Mouse (Mus musculus) forebrain, embryonic 10.5 days (tissue): Measurements from ENCODE around the gene Sh3kbp1. TPM values are rescaled to one million over a fixed set of nuclear protein-coding genes. Genes with fewer than 3 reads are reported as not detected.
"Not testable (repeated sequence)": the region's sequence is repeated elsewhere in the genome, so short reads cannot be mapped to it uniquely, and the experiment has no call there.

Source experiments
- DNase-seq: peaks from one replicate; pipeline ENCODE4 v3.0.0-alpha.2; 2017; ENCODE audit warnings: low spot score; ENCODE audit errors: extremely low spot score
- H3K27ac ChIP-seq: fragments of 300-500 bp; sonication (generic); 2 replicates; pipeline ENCODE4 v1.5.1; 2016; ENCODE audit warnings: mild to moderate bottlenecking
- H3K27me3 ChIP-seq: fragments of 300-500 bp; sonication (generic); 2 replicates; pipeline ENCODE4 v1.6.1; 2016; ENCODE audit warnings: mild to moderate bottlenecking; ENCODE audit not compliant: poor library complexity, severe bottlenecking
- H3K36me3 ChIP-seq: fragments of 300-500 bp; sonication (generic); replicated peaks from 2 replicates; pipeline ENCODE4 v1.6.1; 2016; ENCODE audit warnings: mild to moderate bottlenecking, moderate library complexity
- H3K4me1 ChIP-seq: fragments of 300-500 bp; sonication (generic); 2 replicates; pipeline ENCODE4 v1.6.1; 2016
- H3K4me3 ChIP-seq: fragments of 300-500 bp; sonication (generic); 2 replicates; pipeline ENCODE4 v1.5.1; 2016; ENCODE audit warnings: mild to moderate bottlenecking, moderate library complexity
- H3K9me3 ChIP-seq: fragments of 300-500 bp; sonication (generic); 2 replicates; pipeline ENCODE4 v1.6.1; 2016; ENCODE audit warnings: mild to moderate bottlenecking, moderate library complexity
- WGBS: fragments of 180-500 bp; shearing (Covaris S2); methylation state at CpG from one replicate; pipeline ENCODE4 v1.1.7; 2016; 5-methylcytosine and 5-hydroxymethylcytosine counted together
- polyA plus RNA-seq: library from polyadenylated mRNA; unstranded; fragments of >200 nt; fragmentation: Nextera tagmentation; extraction: Ambion mirVana; gene quantifications from 2 replicates; pipeline ENCODE4 v1.2.1, GENCODE M21; 2016

Sh3kbp1 gene
- 16.5 and 17.8 TPM in 2 replicates for polyA plus RNA-seq

DNA sequence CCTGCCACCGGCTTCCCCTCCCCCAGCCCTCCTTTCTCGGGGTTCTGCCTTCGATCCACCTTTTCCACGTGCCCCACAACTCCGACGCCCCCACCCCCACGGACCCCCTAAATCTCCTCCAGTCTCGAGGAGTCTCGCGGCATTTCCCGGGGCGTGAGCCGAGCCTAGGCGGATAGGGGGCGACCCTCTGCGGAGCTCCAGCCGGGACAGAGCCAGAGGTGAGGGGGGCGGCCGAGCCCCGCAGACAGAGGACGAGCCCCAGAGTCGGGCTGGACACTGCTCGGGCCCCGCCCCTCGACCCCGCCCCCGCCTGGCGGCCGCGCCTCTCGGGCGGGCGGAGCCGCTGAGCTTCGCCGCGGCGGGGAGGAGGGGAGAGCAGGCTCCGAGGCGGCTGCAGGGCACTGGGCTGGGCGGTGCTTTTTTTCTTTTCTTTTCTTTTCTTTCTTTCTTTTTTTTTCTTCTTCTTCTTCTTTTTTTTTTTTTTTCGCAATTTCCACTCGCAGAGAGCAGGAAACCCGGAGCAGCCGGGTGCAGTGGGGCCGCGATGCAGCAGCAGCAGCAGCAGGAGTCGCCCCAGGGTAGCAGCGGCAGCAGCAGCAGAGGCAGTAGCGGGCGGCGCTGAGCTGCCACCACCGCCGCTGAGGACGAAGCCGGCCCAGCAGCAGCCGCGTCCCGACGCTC is at the start of gene Sh3kbp1:
Sh3kbp1 (plus strand) TSS at position 366 of the 681 bp plus-strand sequence.
- Histone ChIP-seq H3K9me3 (no peaks in the 10 kb centered on the region), H3K27me3 (peaks cover 95% of the 10 kb centered on the region), H3K36me3 (no peaks in the 10 kb centered on the region), H3K4me1 (peaks cover 12% of the 10 kb centered on the region), H3K4me3 (peak within 1 kb of the TSS; percentile 64), H3K27ac (peak within 1 kb of the TSS; percentile 76)
- WGBS, result 16% methylated on average over 57 of the region's 60 CpGs
- peak; percentile 43 for DNase-seq

DNA sequence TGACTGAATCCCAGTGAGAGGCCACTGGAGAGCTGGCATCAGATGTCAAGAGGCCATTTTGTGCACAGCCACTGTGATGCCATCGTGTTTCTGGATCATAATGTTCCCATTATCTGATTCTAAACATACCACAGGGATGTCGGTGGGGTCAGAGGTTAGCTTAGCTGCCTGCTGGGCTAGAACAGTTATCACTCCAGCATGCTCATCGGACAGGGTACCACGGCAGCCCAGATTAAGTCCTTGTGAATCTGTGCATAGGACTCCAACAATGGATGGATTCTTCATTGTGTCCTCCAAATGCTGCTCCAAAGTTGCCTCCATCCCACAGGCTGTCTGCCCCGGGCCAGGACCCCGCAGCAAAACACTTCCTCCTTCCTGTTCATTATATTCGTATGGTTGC is 42.3 kb upstream of the Sh3kbp1 start:
- H3K4me1 ChIP-seq, H3K9me3 ChIP-seq, DNase-seq, H3K4me3 ChIP-seq, H3K27ac ChIP-seq: not testable (repeated sequence)
- Histone ChIP-seq H3K36me3 (peaks cover 28% of the 10 kb centered on the region), H3K27me3 (peaks cover 18% of the 10 kb centered on the region)
- WGBS, result 78% methylated on average over 7 of the region's 7 CpGs

DNA sequence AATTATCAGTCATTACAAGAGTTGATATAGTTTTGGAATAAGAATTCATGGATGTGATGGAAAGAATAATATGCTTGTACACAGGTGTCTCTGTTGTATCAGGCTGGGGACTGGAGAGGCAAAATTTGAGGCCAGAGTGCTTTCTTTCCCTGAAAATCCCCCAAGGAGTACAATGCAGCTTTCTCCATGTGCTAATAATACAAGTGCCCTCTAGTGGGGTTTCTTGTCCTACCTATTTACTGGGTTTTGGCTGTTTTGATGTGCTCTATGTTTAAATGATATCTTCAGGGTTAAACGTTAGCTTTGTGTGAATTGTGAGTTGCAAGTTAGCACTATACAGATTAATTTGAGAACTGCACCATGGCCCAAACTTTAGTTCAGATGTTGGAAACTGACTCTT is 35.4 kb upstream of the Sh3kbp1 start:
- H3K4me3 ChIP-seq, result no peak overlapping the region
- no peak overlapping the region for H3K27ac ChIP-seq
- no peak for DNase-seq
- H3K27me3 ChIP-seq, result peaks cover 51% of the 10 kb centered on the region
- H3K9me3 ChIP-seq, result no peaks in the 10 kb centered on the region
- WGBS, result 74% methylated on average over 1 of the region's 1 CpGs
- peaks cover 15% of the 10 kb centered on the region for H3K36me3 ChIP-seq
- no peaks in the 10 kb centered on the region for H3K4me1 ChIP-seq

- H3K9me3 ChIP-seq, result no peaks in the 10 kb centered on the region
- DNase-seq, result no peak
- H3K27ac ChIP-seq, result no peak overlapping the region
- H3K4me1 ChIP-seq, result no peaks in the 10 kb centered on the region
- peaks cover 55% of the 10 kb centered on the region for H3K27me3 ChIP-seq
- 81% methylated on average over 1 of the region's 1 CpGs for WGBS
- H3K36me3 ChIP-seq, result no peaks in the 10 kb centered on the region
- no peak overlapping the region for H3K4me3 ChIP-seq
These were observed 29.6 kb upstream of the Sh3kbp1 start for GRCm38 (mm10) chrX:159597502-159597901.

- Histone ChIP-seq H3K27ac (no peak overlapping the region), H3K9me3 (no peaks in the 10 kb centered on the region), H3K27me3 (peaks cover 57% of the 10 kb centered on the region), H3K4me3 (no peak overlapping the region), H3K36me3 (no peaks in the 10 kb centered on the region), H3K4me1 (no peaks in the 10 kb centered on the region)
- DNase-seq, result no peak
- WGBS, result 78% methylated on average over 2 of the region's 2 CpGs
These were observed 22.2 kb upstream of the Sh3kbp1 start for GRCm38 (mm10) chrX:159604832-159605231.

DNA sequence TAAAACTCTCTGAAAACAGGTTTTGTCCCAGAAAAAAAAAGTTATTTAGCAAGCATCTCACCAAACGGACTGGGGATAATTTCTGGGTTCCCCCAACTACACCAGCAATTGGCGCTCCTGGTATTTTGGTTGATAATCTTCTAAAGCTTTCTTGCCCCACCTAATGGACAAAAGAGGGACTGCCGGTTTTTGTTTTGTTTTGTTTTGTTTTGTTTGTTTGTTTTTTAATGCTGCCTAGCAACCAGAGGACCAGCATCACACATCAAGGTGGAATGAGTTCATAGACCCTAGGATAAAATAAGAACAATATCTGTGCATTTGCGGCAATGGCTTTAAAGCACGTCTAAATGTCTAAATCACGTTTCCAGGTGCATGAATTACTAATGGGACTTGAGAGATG is 20.1 kb upstream of the Sh3kbp1 start:
- DNase-seq, result no peak
- no peaks in the 10 kb centered on the region for H3K4me1 ChIP-seq
- no peak overlapping the region for H3K27ac ChIP-seq
- H3K36me3 ChIP-seq, result no peaks in the 10 kb centered on the region
- H3K4me3 ChIP-seq, result no peak overlapping the region
- peaks cover 55% of the 10 kb centered on the region for H3K27me3 ChIP-seq
- WGBS, result 46% methylated on average over 6 of the region's 6 CpGs
- H3K9me3 ChIP-seq, result no peaks in the 10 kb centered on the region

GRCm38 (mm10) chrX:159626208-159626906 is 715 bp upstream of the Sh3kbp1 start:
- Histone ChIP-seq H3K27ac (peak overlapping the region; percentile 76; the same call in 1 of the 2 replicates), H3K4me3 (peak overlapping the region; percentile 64), H3K4me1 (peaks cover 12% of the 10 kb centered on the region), H3K36me3 (no peaks in the 10 kb centered on the region), H3K27me3 (peaks cover 95% of the 10 kb centered on the region), H3K9me3 (no peaks in the 10 kb centered on the region)
- no peak for DNase-seq
- 26% methylated on average over 12 of the region's 12 CpGs for whole genome bisulfite sequencing

GRCm38 (mm10) chrX:159627588-159628566 is 805 bp downstream of the Sh3kbp1 start:
- no peaks in the 10 kb centered on the region for H3K36me3 ChIP-seq
- peak; percentile 31 for DNase-seq
- peaks cover 12% of the 10 kb centered on the region for H3K4me1 ChIP-seq
- no peaks in the 10 kb centered on the region for H3K9me3 ChIP-seq
- H3K27me3 ChIP-seq, result peaks cover 91% of the 10 kb centered on the region
- peak overlapping the region; percentile 64 for H3K4me3 ChIP-seq
- peak overlapping the region; percentile 76 for H3K27ac ChIP-seq
- 19% methylated on average over 56 of the region's 56 CpGs for WGBS

DNA sequence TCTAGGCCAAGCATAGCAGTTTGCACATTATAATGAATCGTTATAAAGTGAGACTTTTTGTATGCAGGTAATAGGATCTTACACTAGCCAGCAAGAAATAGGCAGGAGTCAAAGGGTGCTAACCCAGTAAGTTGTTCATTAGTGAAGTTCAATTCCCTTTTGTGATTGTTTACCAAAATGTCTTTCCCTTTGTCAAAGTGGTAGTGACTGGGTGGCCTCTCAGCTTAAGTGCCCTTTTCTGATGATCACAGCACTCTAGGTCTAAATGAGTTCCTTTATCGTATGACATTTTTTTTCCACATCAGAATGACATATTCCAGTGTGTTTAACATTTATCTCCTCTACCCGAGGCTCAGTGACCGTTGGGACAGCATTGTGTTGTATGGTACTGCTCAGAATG is 1.6 kb downstream of the Sh3kbp1 start:
- no peak overlapping the region for H3K27ac ChIP-seq
- no peak for DNase-seq
- no peaks in the 10 kb centered on the region for H3K36me3 ChIP-seq
- peaks cover 85% of the 10 kb centered on the region for H3K27me3 ChIP-seq
- peaks cover 12% of the 10 kb centered on the region for H3K4me1 ChIP-seq
- 63% methylated on average over 4 of the region's 4 CpGs for WGBS
- H3K9me3 ChIP-seq, result no peaks in the 10 kb centered on the region
- no peak overlapping the region for H3K4me3 ChIP-seq

DNA sequence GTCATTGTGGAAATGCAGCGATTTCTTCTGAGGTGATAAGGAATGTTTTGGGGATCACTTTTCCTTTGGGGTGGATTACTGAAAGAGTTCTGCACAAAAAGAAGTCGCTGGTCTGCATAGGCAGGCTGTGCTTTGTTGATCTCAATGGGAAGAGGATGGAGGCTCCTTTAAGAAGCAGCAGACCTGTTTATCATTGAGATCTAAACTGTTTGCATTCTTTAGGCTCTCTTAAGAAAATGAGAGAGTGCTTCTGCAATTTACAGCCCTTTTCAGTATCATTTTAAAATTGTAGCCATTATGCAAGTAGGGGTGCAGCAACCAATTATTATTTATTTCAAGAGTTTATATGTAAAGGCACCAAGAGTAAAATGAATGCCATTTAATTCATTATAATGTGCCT is 2.1 kb downstream of the Sh3kbp1 start:
- no peak overlapping the region for H3K4me3 ChIP-seq
- H3K27ac ChIP-seq, result no peak overlapping the region
- no peaks in the 10 kb centered on the region for H3K9me3 ChIP-seq
- H3K27me3 ChIP-seq, result peaks cover 79% of the 10 kb centered on the region
- DNase-seq, result no peak
- no peaks in the 10 kb centered on the region for H3K36me3 ChIP-seq
- 32% methylated on average over 2 of the region's 2 CpGs for WGBS
- H3K4me1 ChIP-seq, result peaks cover 12% of the 10 kb centered on the region

- H3K9me3 ChIP-seq, result no peaks in the 10 kb centered on the region
- no peaks in the 10 kb centered on the region for H3K36me3 ChIP-seq
- 71% methylated on average over 4 of the region's 4 CpGs for whole genome bisulfite sequencing
- no peak overlapping the region for H3K4me3 ChIP-seq
- H3K27me3 ChIP-seq, result peaks cover 54% of the 10 kb centered on the region
- no peaks in the 10 kb centered on the region for H3K4me1 ChIP-seq
- no peak overlapping the region for H3K27ac ChIP-seq
- no peak for DNase-seq
These were observed 11.6 kb downstream of the Sh3kbp1 start for GRCm38 (mm10) chrX:159638500-159639227.

GRCm38 (mm10) chrX:159639991-159640390 is 12.9 kb downstream of the Sh3kbp1 start:
- Histone ChIP-seq H3K27ac (no peak overlapping the region), H3K4me1 (no peaks in the 10 kb centered on the region), H3K9me3 (no peaks in the 10 kb centered on the region), H3K4me3 (no peak overlapping the region), H3K36me3 (no peaks in the 10 kb centered on the region), H3K27me3 (peaks cover 63% of the 10 kb centered on the region)
- WGBS, result 68% methylated on average over 4 of the region's 4 CpGs
- DNase-seq, result no peak
